Mouse (Mus musculus): ENCODE data around the gene Gsc.
"Not testable (repeated sequence)": the region's sequence is repeated elsewhere in the genome, so short reads cannot be mapped to it uniquely, and the experiment has no call there.

The Gsc gene

GRCm38 (mm10) chr12:104453002-104453401, 20.1 kb downstream of the Gsc start:
- no peak for DNase-seq

- DNase-seq = peak; percentile 92
These were observed 22.9 kb downstream of the Gsc start for GRCm38 (mm10) chr12:104450257-104450656.

GRCm38 (mm10) chr12:104448099-104448498, 25.0 kb downstream of the Gsc start:
- DNase-seq = no peak

- not testable (repeated sequence) for DNase-seq
These were observed 26.1 kb downstream of the Gsc start for GRCm38 (mm10) chr12:104447056-104447455.

GRCm38 (mm10) chr12:104443716-104444115, 29.4 kb downstream of the Gsc start:
- no peak for DNase-seq

GRCm38 (mm10) chr12:104440087-104440760, 32.9 kb downstream of the Gsc start:
- DNase-seq = peak; percentile 91

- no peak for DNase-seq
These were observed 39.0 kb downstream of the Gsc start for GRCm38 (mm10) chr12:104433951-104434735.

GRCm38 (mm10) chr12:104433214-104433613, 39.9 kb downstream of the Gsc start:
- DNase-seq = no peak

GRCm38 (mm10) chr12:104431359-104431758, 41.8 kb downstream of the Gsc start:
- DNase-seq = no peak

- DNase-seq = no peak
These were observed 46.2 kb downstream of the Gsc start for GRCm38 (mm10) chr12:104426915-104427314.

- DNase-seq = no peak
These were observed 47.5 kb downstream of the Gsc start for GRCm38 (mm10) chr12:104425591-104425990.

GRCm38 (mm10) chr12:104422615-104423392, 50.3 kb downstream of the Gsc start:
- DNase-seq = no peak
